Mouse (Mus musculus): Measurements from ENCODE around the gene Adcy6.

The Adcy6 gene

GRCm38 (mm10) chr15:98546843-98547242, 63.0 kb downstream of the Adcy6 start:
- DNase-seq = no peak

- DNase-seq = no peak
Observed at GRCm38 (mm10) chr15:98545151-98545550, 64.7 kb downstream of the Adcy6 start.

- no peak for DNase-seq
Observed at GRCm38 (mm10) chr15:98543341-98543740, 66.5 kb downstream of the Adcy6 start.

GRCm38 (mm10) chr15:98541064-98541463, 68.8 kb downstream of the Adcy6 start:
- no peak for DNase-seq

Measured in thymus, adult 18-20 months (tissue).